Mouse (Mus musculus): ENCODE data around the gene Ppp2r5e. TPM values are rescaled to one million over a fixed set of nuclear protein-coding genes. Genes with fewer than 3 reads are reported as not detected.

Gene Ppp2r5e
- polyA plus RNA-seq, 1 experiment: 16.9 TPM

GRCm38 (mm10) chr12:75428719-75429118, 167.3 kb downstream of the Ppp2r5e start:
- Histone ChIP-seq H3K4me1 (ENCODE audit: control insufficient read depth, insufficient read depth, low read length) (no peaks in the 10 kb centered on the region), H3K4me3 (replicated peaks; ENCODE audit: control insufficient read depth, low read depth, low read length) (no peak overlapping the region), H3K27ac (ENCODE audit: control insufficient read depth, insufficient read depth, low read depth, low read length, poor library complexity) (no peak overlapping the region)
- no peak for TF ChIP-seq CTCF (IDR thresholded peaks at IDR 0.05; ENCODE audit: control insufficient read depth, insufficient read depth, low read length)
- no peak for TF ChIP-seq POLR2A (IDR thresholded peaks at IDR 0.05; ENCODE audit: borderline replicate concordance, control insufficient read depth, low read depth, low read length)
- WGBS: 82% methylated on average over 6 of the region's 6 CpGs

GRCm38 (mm10) chr12:75425882-75426281, 170.2 kb downstream of the Ppp2r5e start:
- Histone ChIP-seq H3K4me1 (ENCODE audit: control insufficient read depth, insufficient read depth, low read length) (no peaks in the 10 kb centered on the region), H3K4me3 (replicated peaks; ENCODE audit: control insufficient read depth, low read depth, low read length) (no peak overlapping the region), H3K27ac (ENCODE audit: control insufficient read depth, insufficient read depth, low read depth, low read length, poor library complexity) (no peak overlapping the region)
- 78% methylated on average over 7 of the region's 7 CpGs for WGBS
- no peak for TF ChIP-seq POLR2A (IDR thresholded peaks at IDR 0.05; ENCODE audit: borderline replicate concordance, control insufficient read depth, low read depth, low read length)
- TF ChIP-seq CTCF (IDR thresholded peaks at IDR 0.05; ENCODE audit: control insufficient read depth, insufficient read depth, low read length): no peak

- TF ChIP-seq POLR2A (IDR thresholded peaks at IDR 0.05; ENCODE audit: borderline replicate concordance, control insufficient read depth, low read depth, low read length): no peak
- no peak for TF ChIP-seq CTCF (IDR thresholded peaks at IDR 0.05; ENCODE audit: control insufficient read depth, insufficient read depth, low read length)
- no peak overlapping the region for H3K4me3 ChIP-seq (replicated peaks; ENCODE audit: control insufficient read depth, low read depth, low read length)
- 83% methylated on average over 4 of the region's 4 CpGs for WGBS
Observed at GRCm38 (mm10) chr12:75424817-75425216, 171.2 kb downstream of the Ppp2r5e start.

DNA sequence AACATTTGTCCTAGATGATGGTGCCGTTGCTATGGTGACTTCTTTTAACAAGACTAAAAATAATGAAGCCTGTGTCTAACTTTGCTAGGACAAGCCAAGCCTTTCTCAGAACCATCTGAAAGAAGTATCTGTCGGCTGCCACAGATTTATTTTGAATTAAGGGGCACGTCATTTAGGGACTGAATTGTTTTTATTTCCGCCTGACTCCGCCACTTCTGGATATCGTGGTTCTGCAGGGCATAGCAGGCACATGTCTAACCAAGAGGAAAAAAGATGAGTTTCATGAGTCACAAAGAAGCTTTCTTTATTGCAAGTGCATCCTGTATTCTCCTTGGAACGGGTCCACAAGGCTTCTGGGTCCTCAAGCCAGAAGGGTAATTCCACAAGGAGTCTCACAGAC, 171.7 kb downstream of the Ppp2r5e start:
- no peaks in the 10 kb centered on the region for H3K4me1 ChIP-seq (ENCODE audit: control insufficient read depth, insufficient read depth, low read length)
- no peak for TF ChIP-seq CTCF (IDR thresholded peaks at IDR 0.05; ENCODE audit: control insufficient read depth, insufficient read depth, low read length)
- TF ChIP-seq POLR2A (IDR thresholded peaks at IDR 0.05; ENCODE audit: borderline replicate concordance, control insufficient read depth, low read depth, low read length): no peak
- no peak overlapping the region for H3K27ac ChIP-seq (ENCODE audit: control insufficient read depth, insufficient read depth, low read depth, low read length, poor library complexity)
- 76% methylated on average over 7 of the region's 7 CpGs for WGBS
- H3K4me3 ChIP-seq (replicated peaks; ENCODE audit: control insufficient read depth, low read depth, low read length): no peak overlapping the region

More at GRCm38 (mm10) chr12:75424817-75425216, 171.2 kb downstream of the Ppp2r5e start:
- Histone ChIP-seq H3K4me1 (ENCODE audit: control insufficient read depth, insufficient read depth, low read length) (no peaks in the 10 kb centered on the region), H3K27ac (ENCODE audit: control insufficient read depth, insufficient read depth, low read depth, low read length, poor library complexity) (no peak overlapping the region)

DNA sequence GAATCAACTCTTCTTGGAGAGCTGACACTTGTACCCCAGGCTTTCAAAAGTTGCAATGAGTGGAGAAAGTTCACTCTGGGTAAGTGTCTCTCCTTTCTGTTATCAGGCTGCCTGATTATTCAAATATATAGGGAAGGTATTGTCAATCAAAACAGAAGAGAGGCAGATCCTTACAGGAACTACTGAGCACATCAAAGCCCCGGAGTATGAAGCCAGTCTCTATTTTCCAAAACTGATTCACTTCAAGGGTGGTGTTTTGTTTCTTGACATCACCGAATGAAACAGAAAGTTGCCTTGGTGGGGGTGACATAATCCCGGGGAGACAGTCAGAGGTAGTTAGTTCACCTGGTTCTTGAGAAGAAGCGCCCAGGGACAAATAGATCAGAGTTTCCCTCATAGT, 179.4 kb downstream of the Ppp2r5e start, which contains the start of gene Gphb5:
TSS of gene Gphb5 (minus strand) at position 101 of the 400 bp plus-strand sequence.
- peaks cover 2% of the 10 kb centered on the region for H3K4me1 ChIP-seq (ENCODE audit: control insufficient read depth, insufficient read depth, low read length)
- H3K4me3 ChIP-seq (replicated peaks; ENCODE audit: control insufficient read depth, low read depth, low read length): no peak within 1 kb of the TSS
- no peak for TF ChIP-seq POLR2A (IDR thresholded peaks at IDR 0.05; ENCODE audit: borderline replicate concordance, control insufficient read depth, low read depth, low read length)
- no peak for TF ChIP-seq CTCF (IDR thresholded peaks at IDR 0.05; ENCODE audit: control insufficient read depth, insufficient read depth, low read length)
- 78% methylated on average over 4 of the region's 4 CpGs for WGBS
- no peak within 1 kb of the TSS for H3K27ac ChIP-seq (ENCODE audit: control insufficient read depth, insufficient read depth, low read depth, low read length, poor library complexity)

DNA sequence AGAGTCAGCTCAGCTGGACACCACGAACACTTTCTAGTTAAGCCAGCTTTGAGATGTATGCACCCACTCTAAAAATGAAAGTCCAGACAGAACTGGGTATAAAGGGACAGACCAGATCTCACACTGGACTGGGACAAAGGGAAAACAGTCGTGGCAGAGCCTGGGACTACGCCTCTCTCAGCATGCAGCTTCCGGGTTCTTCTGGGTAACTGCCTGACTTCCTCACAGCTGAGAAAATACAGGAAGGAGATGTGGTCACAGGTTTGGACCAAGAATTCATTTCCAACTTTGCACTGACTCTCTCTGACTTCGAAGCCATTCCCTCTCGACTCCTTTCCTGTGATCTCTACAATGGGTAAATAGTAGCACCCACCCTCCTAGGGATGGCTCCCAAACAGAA, 181.1 kb downstream of the Ppp2r5e start:
- TF ChIP-seq CTCF (IDR thresholded peaks at IDR 0.05; ENCODE audit: control insufficient read depth, insufficient read depth, low read length): no peak
- no peak for TF ChIP-seq POLR2A (IDR thresholded peaks at IDR 0.05; ENCODE audit: borderline replicate concordance, control insufficient read depth, low read depth, low read length)
- Histone ChIP-seq H3K27ac (ENCODE audit: control insufficient read depth, insufficient read depth, low read depth, low read length, poor library complexity) (no peak overlapping the region), H3K4me1 (ENCODE audit: control insufficient read depth, insufficient read depth, low read length) (peaks cover 2% of the 10 kb centered on the region), H3K4me3 (replicated peaks; ENCODE audit: control insufficient read depth, low read depth, low read length) (no peak overlapping the region)
- WGBS: 20% methylated on average over 6 of the region's 6 CpGs

DNA sequence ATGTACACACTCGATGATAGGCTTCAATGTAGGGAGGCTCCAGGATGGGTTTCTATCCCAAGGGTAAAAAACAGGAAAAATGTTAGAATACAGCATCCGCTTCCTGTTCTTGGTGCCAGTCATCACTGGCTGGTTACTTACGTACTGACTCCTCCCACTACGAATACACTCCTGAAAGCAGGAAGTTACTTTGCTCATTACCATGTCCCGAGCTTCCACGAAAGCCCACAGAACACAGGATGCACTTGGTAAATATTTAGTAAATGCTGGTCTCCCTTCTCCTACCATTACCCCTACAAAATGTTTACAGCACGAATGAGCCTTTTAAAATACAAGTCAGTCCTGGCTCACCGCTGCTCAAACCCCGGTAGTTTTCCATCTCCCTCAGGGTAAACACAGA, 183.1 kb downstream of the Ppp2r5e start:
- no peak overlapping the region for H3K27ac ChIP-seq (ENCODE audit: control insufficient read depth, insufficient read depth, low read depth, low read length, poor library complexity)

More for the DNA sequence above, 183.1 kb downstream of the Ppp2r5e start:
- WGBS: 36% methylated on average over 9 of the region's 9 CpGs
- Histone ChIP-seq H3K4me1 (ENCODE audit: control insufficient read depth, insufficient read depth, low read length) (peaks cover 2% of the 10 kb centered on the region), H3K4me3 (replicated peaks; ENCODE audit: control insufficient read depth, low read depth, low read length) (peak overlapping the region; percentile 35)
- TF ChIP-seq CTCF (IDR thresholded peaks at IDR 0.05; ENCODE audit: control insufficient read depth, insufficient read depth, low read length) (no peak), POLR2A (IDR thresholded peaks at IDR 0.05; ENCODE audit: borderline replicate concordance, control insufficient read depth, low read depth, low read length) (no peak)

Other genes starting within 250 kb of the Ppp2r5e start
- not detected in 2 replicates for gene Gphb5, start 179.5 kb downstream of the Ppp2r5e start, polyA plus RNA-seq (2011; ENCODE audit: insufficient read depth, insufficient read length, low replicate concordance, missing spikeins)
- 49.9 and 67.4 TPM in 2 replicates for gene Wdr89, start 73.3 kb upstream of the Ppp2r5e start, polyA plus RNA-seq (2011; ENCODE audit: insufficient read depth, insufficient read length, low replicate concordance, missing spikeins)
- 9.6 and 10.2 TPM in 2 replicates for gene Sgpp1, start 139.5 kb upstream of the Ppp2r5e start, polyA plus RNA-seq (2011; ENCODE audit: insufficient read depth, insufficient read length, low replicate concordance, missing spikeins)
- 4.8 and 12.5 TPM in 2 replicates for gene Syne2, start 221.9 kb upstream of the Ppp2r5e start, polyA plus RNA-seq (2011; ENCODE audit: insufficient read depth, insufficient read length, low replicate concordance, missing spikeins)

All from bone marrow, adult 2 months (tissue).